Mouse (Mus musculus): Measurements from ENCODE around the gene Gm21981. TPM values are rescaled to one million over a fixed set of nuclear protein-coding genes. Genes with fewer than 3 reads are reported as not detected.
A peak's percentile ranks its signal among the peaks of the same experiment; 100 is the strongest.

The Gm21981 gene
- polyA plus RNA-seq, 1 experiment from 2014 or later: 1.4 TPM

DNA sequence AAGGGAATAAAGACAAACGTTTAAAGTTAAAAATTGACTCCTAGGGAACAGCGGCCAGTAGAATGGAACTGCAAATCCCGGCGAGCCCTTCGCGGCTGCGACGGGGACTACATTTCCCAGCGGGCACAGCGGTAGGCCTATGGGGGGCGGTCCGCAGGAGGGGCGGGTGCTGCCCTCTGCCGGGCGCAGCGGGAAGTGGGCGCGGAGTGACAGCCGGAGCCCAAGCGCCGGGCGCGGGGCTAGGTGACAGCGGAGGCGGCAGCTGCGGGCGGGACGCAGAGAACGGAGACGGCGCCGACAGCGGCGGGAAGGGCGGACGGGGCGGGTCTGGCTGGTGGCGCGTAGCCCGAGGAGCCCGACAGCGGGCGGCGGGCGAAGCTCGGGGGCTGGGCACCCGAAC lies 42.6 kb upstream of the Gm21981 start, which contains the start of gene Tfeb:
Gene Tfeb (plus strand): TSS at position 175 of the 400 bp plus-strand sequence.
- H3K9ac ChIP-seq (ENCODE audit: low read length): peak within 1 kb of the TSS; percentile 95

DNA sequence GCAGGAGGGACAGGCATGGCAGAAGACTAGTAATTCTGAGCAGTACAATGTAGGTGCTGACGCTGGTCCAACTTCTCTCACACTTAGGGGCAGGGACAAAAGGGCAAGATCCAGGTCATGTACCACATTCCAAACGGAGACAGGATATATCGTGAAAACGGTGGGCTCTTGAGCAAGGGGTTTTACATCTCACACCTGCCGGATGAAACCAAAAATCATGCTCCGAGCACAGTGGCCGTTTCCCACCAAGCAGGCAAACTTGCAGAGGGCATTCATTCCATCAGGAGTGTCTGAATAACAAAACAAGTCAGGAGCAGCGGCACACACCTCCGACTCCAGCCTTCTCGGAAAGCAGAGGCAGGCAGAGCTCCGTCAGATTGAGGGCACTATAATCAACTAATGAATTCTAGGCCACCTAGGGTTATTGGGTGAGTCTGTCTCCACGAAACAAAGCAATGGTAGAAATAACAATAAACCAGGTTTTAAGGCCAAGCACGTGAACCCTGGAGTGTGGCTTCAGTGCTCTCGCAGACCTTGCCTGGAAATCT lies 41.4 kb upstream of the Gm21981 start:
- Histone ChIP-seq H3K4me2 (ENCODE audit: low read length) (no peak overlapping the region), H3K4me3 (ENCODE audit: control insufficient read depth in 1 of 2, insufficient read depth in 1 of 2, low read depth in 1 of 2, low read length in 2 of 2) (no peak overlapping the region), H3K27me3 (ENCODE audit: control insufficient read depth, insufficient read depth, low read length) (no peaks in the 10 kb centered on the region), H3K36me3 (ENCODE audit: control insufficient read depth, insufficient read depth, low read length) (0 out of 2 replicates have a peak, but pooled peaks cover 5% of the 10 kb centered on the region), H3K9ac (ENCODE audit: low read length) (no peak overlapping the region), H3K9me3 (ENCODE audit: control insufficient read depth, low read length) (no peaks in the 10 kb centered on the region), H3K4me1 (ENCODE audit: control insufficient read depth in 2 of 2, insufficient read depth in 2 of 2, low read length in 2 of 2) (peaks cover 12 to 21% of the 10 kb centered on the region in 2 experiments), H3K27ac (replicated peaks in 1 of 2; ENCODE audit: control insufficient read depth in 1 of 2, insufficient read depth in 1 of 2, low read depth in 2 of 2, low read length in 2 of 2) (no peak overlapping the region)
- WGBS: 75% methylated on average over 14 of the region's 14 CpGs
- ATAC-seq (ENCODE audit: insufficient number of reproducible peaks, insufficient read depth, low FRiP score, low read depth): no peak

More for the DNA sequence above, 42.6 kb upstream of the Gm21981 start, which contains the start of gene Tfeb:
- Histone ChIP-seq H3K27ac (replicated peaks in 1 of 2; ENCODE audit: control insufficient read depth in 1 of 2, insufficient read depth in 1 of 2, low read depth in 2 of 2, low read length in 2 of 2) (peak within 1 kb of the TSS; percentile 89 to 95), H3K4me2 (ENCODE audit: low read length) (peak within 1 kb of the TSS; percentile 82), H3K4me1 (ENCODE audit: control insufficient read depth in 2 of 2, insufficient read depth in 2 of 2, low read length in 2 of 2) (peaks cover 17 to 32% of the 10 kb centered on the region in 2 experiments), H3K4me3 (ENCODE audit: control insufficient read depth in 1 of 2, insufficient read depth in 1 of 2, low read depth in 1 of 2, low read length in 2 of 2) (peak within 1 kb of the TSS; percentile 88 to 90), H3K27me3 (ENCODE audit: control insufficient read depth, insufficient read depth, low read length) (no peaks in the 10 kb centered on the region), H3K9me3 (ENCODE audit: control insufficient read depth, low read length) (no peaks in the 10 kb centered on the region), H3K36me3 (ENCODE audit: control insufficient read depth, insufficient read depth, low read length) (0 out of 2 replicates have a peak, but pooled peaks cover 5% of the 10 kb centered on the region)
- peak; percentile 68 for ATAC-seq (ENCODE audit: insufficient number of reproducible peaks, insufficient read depth, low FRiP score, low read depth)
- under 1% methylated on average over 45 of the region's 47 CpGs for WGBS

GRCm38 (mm10) chr17:47730633-47731575 lies 36.6 kb upstream of the Gm21981 start:
- Histone ChIP-seq H3K27me3 (ENCODE audit: control insufficient read depth, insufficient read depth, low read length) (no peaks in the 10 kb centered on the region), H3K36me3 (ENCODE audit: control insufficient read depth, insufficient read depth, low read length) (no peaks in the 10 kb centered on the region), H3K9ac (ENCODE audit: low read length) (no peak overlapping the region), H3K9me3 (ENCODE audit: control insufficient read depth, low read length) (no peaks in the 10 kb centered on the region), H3K27ac (replicated peaks in 1 of 2; ENCODE audit: control insufficient read depth in 1 of 2, insufficient read depth in 1 of 2, low read depth in 2 of 2, low read length in 2 of 2) (no peak overlapping the region), H3K4me2 (ENCODE audit: low read length) (no peak overlapping the region), H3K4me1 (ENCODE audit: control insufficient read depth in 2 of 2, insufficient read depth in 2 of 2, low read length in 2 of 2) (no peaks in the 10 kb centered on the region; a peak in 1 of 4 replicates), H3K4me3 (ENCODE audit: control insufficient read depth in 1 of 2, insufficient read depth in 1 of 2, low read depth in 1 of 2, low read length in 2 of 2) (no peak overlapping the region)
- 57% methylated on average over 24 of the region's 24 CpGs for WGBS
- ATAC-seq (ENCODE audit: insufficient number of reproducible peaks, insufficient read depth, low FRiP score, low read depth): no peak

DNA sequence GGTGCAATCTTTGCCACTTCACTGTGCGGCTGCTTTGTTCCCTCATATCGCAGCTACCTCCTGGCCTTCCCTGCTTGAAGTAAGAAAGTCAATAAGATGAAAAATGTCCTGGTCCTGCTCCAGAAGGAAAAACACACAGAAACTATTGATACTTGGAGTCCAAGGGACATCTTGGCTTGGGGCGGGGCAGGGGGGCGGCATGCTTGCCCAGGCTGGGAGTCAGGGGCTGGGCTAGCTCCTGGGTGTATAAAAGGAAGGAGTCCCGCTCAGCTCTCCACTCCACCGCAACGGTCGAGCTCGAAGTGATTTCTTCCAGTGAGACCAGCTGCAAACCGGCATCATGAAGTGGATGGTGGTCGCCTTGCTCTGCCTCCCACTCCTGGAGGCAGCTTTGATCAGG lies 32.3 kb upstream of the Gm21981 start, which contains the start of gene Pgc:
Gene Pgc (plus strand): TSS at position 277 of the 400 bp plus-strand sequence.
- H3K27me3 ChIP-seq (ENCODE audit: control insufficient read depth, insufficient read depth, low read length): no peaks in the 10 kb centered on the region
- H3K36me3 ChIP-seq (ENCODE audit: control insufficient read depth, insufficient read depth, low read length): no peaks in the 10 kb centered on the region
- H3K9me3 ChIP-seq (ENCODE audit: control insufficient read depth, low read length): no peaks in the 10 kb centered on the region
- no peak within 1 kb of the TSS for H3K4me3 ChIP-seq (ENCODE audit: control insufficient read depth in 1 of 2, insufficient read depth in 1 of 2, low read depth in 1 of 2, low read length in 2 of 2)
- WGBS: 80% methylated on average over 11 of the region's 11 CpGs
- H3K27ac ChIP-seq (replicated peaks in 1 of 2; ENCODE audit: control insufficient read depth in 1 of 2, insufficient read depth in 1 of 2, low read depth in 2 of 2, low read length in 2 of 2): no peak within 1 kb of the TSS
- H3K4me1 ChIP-seq (ENCODE audit: control insufficient read depth in 2 of 2, insufficient read depth in 2 of 2, low read length in 2 of 2): no peaks in the 10 kb centered on the region; a peak in 1 of 4 replicates
- H3K9ac ChIP-seq (ENCODE audit: low read length): no peak within 1 kb of the TSS
- H3K4me2 ChIP-seq (ENCODE audit: low read length): no peak within 1 kb of the TSS
- no peak for ATAC-seq (ENCODE audit: insufficient number of reproducible peaks, insufficient read depth, low FRiP score, low read depth)

DNA sequence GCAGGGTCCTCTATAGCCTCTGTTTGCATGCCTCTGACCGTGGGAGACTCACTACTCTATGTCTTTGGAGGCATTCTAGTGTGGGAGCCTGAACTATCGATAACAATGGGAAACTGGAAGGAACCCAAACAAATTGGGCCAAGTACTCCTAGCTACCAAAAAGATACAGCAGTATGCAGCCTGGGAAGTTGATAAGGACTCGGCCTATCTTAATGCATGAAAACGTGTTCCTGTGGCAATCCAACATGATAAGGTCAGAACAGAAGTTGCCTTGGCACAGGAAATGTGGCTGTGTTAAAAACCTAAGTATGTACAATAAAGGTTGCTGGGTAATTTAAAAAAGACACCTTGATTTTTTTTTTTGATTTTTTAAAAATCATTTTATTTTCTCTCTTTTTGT lies 26.9 kb upstream of the Gm21981 start:
- WGBS: 34% methylated on average over 4 of the region's 4 CpGs
- H3K4me1 ChIP-seq (ENCODE audit: control insufficient read depth in 2 of 2, insufficient read depth in 2 of 2, low read length in 2 of 2): peaks cover 0 to under 1% of the 10 kb centered on the region in 2 experiments; a peak in 2 of 4 replicates
- no peak overlapping the region for H3K4me2 ChIP-seq (ENCODE audit: low read length)
- H3K27me3 ChIP-seq (ENCODE audit: control insufficient read depth, insufficient read depth, low read length): no peaks in the 10 kb centered on the region
- no peaks in the 10 kb centered on the region for H3K36me3 ChIP-seq (ENCODE audit: control insufficient read depth, insufficient read depth, low read length)
- H3K27ac ChIP-seq (replicated peaks in 1 of 2; ENCODE audit: control insufficient read depth in 1 of 2, insufficient read depth in 1 of 2, low read depth in 2 of 2, low read length in 2 of 2): no peak overlapping the region
- H3K9me3 ChIP-seq (ENCODE audit: control insufficient read depth, low read length): no peaks in the 10 kb centered on the region
- H3K9ac ChIP-seq (ENCODE audit: low read length): no peak overlapping the region
- no peak for ATAC-seq (ENCODE audit: insufficient number of reproducible peaks, insufficient read depth, low FRiP score, low read depth)
- H3K4me3 ChIP-seq (ENCODE audit: control insufficient read depth in 1 of 2, insufficient read depth in 1 of 2, low read depth in 1 of 2, low read length in 2 of 2): no peak overlapping the region

DNA sequence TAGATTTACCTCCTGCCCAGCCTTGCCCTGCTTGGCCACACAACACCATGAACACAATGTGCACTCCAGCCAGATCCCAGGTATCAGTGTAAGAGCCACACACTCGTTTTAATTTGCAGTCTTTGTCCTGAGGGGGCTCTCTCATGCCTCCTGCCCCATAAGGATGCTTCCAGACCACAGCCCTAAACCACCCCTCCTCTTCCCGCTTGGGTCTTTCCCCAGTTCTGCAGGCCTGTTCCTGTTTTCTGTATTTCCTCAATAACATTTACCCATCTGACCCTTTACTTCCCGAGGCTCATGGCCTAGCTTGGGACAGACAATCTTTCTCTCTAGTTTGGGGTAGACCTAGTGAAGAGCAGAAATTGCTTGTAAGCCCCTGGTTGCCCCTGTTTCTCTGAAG lies 20.8 kb upstream of the Gm21981 start:
- Histone ChIP-seq H3K4me3 (ENCODE audit: control insufficient read depth in 1 of 2, insufficient read depth in 1 of 2, low read depth in 1 of 2, low read length in 2 of 2) (no peak overlapping the region), H3K36me3 (ENCODE audit: control insufficient read depth, insufficient read depth, low read length) (no peaks in the 10 kb centered on the region), H3K9me3 (ENCODE audit: control insufficient read depth, low read length) (no peaks in the 10 kb centered on the region), H3K4me2 (ENCODE audit: low read length) (no peak overlapping the region), H3K27me3 (ENCODE audit: control insufficient read depth, insufficient read depth, low read length) (no peaks in the 10 kb centered on the region), H3K4me1 (ENCODE audit: control insufficient read depth in 2 of 2, insufficient read depth in 2 of 2, low read length in 2 of 2) (peaks cover 2 to 4% of the 10 kb centered on the region in 2 experiments; a peak in 1 of 4 replicates), H3K27ac (replicated peaks in 1 of 2; ENCODE audit: control insufficient read depth in 1 of 2, insufficient read depth in 1 of 2, low read depth in 2 of 2, low read length in 2 of 2) (no peak overlapping the region), H3K9ac (ENCODE audit: low read length) (no peak overlapping the region)
- ATAC-seq (ENCODE audit: insufficient number of reproducible peaks, insufficient read depth, low FRiP score, low read depth): no peak
- 55% methylated on average over 3 of the region's 3 CpGs for WGBS

DNA sequence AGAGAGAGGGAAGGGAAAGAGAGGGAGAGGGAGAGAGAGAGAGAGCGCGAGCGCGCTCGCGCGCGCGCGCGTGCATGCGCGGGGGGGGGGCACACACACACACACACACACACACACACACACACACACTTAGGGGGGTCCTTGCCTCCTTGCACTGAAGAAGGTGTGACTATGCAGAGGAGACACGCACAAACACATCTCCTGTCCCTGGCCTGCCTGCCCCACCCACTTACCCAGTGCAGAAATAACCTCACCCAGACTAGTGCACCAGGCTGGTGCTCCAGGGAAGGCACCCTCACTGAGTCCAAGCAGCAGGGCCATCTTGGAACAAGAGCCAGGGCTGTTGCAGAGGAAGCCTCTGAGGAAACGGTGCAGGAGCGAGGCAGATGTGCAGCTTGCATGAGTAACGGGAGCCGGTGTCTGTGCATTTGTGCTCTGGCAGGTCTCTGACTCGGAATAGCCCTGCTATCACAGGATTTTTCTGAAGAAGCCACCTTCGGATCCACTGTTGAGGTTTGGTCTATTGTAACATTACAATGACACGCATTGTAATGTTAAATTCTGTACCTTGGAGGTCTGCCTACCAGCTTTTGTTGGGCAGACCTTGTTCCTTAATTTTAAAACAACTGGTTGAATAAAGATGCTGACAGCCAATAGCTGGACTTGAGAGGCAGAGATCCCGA lies 18.8 kb upstream of the Gm21981 start:
- no peak for ATAC-seq (ENCODE audit: insufficient number of reproducible peaks, insufficient read depth, low FRiP score, low read depth)
- Histone ChIP-seq H3K9me3 (ENCODE audit: control insufficient read depth, low read length) (no peaks in the 10 kb centered on the region), H3K4me3 (ENCODE audit: control insufficient read depth in 1 of 2, insufficient read depth in 1 of 2, low read depth in 1 of 2, low read length in 2 of 2) (no peak overlapping the region), H3K9ac (ENCODE audit: low read length) (no peak overlapping the region), H3K27ac (replicated peaks in 1 of 2; ENCODE audit: control insufficient read depth in 1 of 2, insufficient read depth in 1 of 2, low read depth in 2 of 2, low read length in 2 of 2) (no peak overlapping the region), H3K36me3 (ENCODE audit: control insufficient read depth, insufficient read depth, low read length) (no peaks in the 10 kb centered on the region), H3K27me3 (ENCODE audit: control insufficient read depth, insufficient read depth, low read length) (no peaks in the 10 kb centered on the region), H3K4me2 (ENCODE audit: low read length) (no peak overlapping the region), H3K4me1 (ENCODE audit: control insufficient read depth in 2 of 2, insufficient read depth in 2 of 2, low read length in 2 of 2) (peaks cover 2 to 4% of the 10 kb centered on the region in 2 experiments; a peak in 1 of 4 replicates)
- WGBS: 55% methylated on average over 9 of the region's 22 CpGs
